Mouse (Mus musculus) ovary, postnatal 36 days (tissue): Measurements from ENCODE around the gene Tnfrsf19.

Experiments used
- DNase-seq: peaks from one replicate; pipeline ENCODE4 v3.0.0; 2022; ENCODE audit warnings: low spot score, mixed read lengths

The Tnfrsf19 gene

GRCm38 (mm10) chr14:61020968-61021367 lies 25.3 kb downstream of the Tnfrsf19 start:
- no peak for DNase-seq

GRCm38 (mm10) chr14:61019880-61020279 lies 26.4 kb downstream of the Tnfrsf19 start:
- DNase-seq: no peak

GRCm38 (mm10) chr14:61014544-61014943 lies 31.7 kb downstream of the Tnfrsf19 start:
- no peak for DNase-seq

- peak; percentile 79 for DNase-seq
Observed at GRCm38 (mm10) chr14:61012397-61012931, 33.8 kb downstream of the Tnfrsf19 start.

- DNase-seq: no peak
Observed at GRCm38 (mm10) chr14:61011621-61012174, 34.6 kb downstream of the Tnfrsf19 start.

GRCm38 (mm10) chr14:61005127-61005837 lies 41.0 kb downstream of the Tnfrsf19 start:
- no peak for DNase-seq

- no peak for DNase-seq
Observed at GRCm38 (mm10) chr14:61003676-61004075, 42.6 kb downstream of the Tnfrsf19 start.

GRCm38 (mm10) chr14:61000072-61000471 lies 46.2 kb downstream of the Tnfrsf19 start:
- DNase-seq: no peak

GRCm38 (mm10) chr14:60996556-60996955 lies 49.7 kb downstream of the Tnfrsf19 start:
- no peak for DNase-seq

GRCm38 (mm10) chr14:60993506-60993905 lies 52.8 kb downstream of the Tnfrsf19 start:
- no peak for DNase-seq

- DNase-seq: no peak
Observed at GRCm38 (mm10) chr14:60993092-60993491, 53.2 kb downstream of the Tnfrsf19 start.

GRCm38 (mm10) chr14:60992144-60992543 lies 54.1 kb downstream of the Tnfrsf19 start:
- DNase-seq: no peak

- no peak for DNase-seq
Observed at GRCm38 (mm10) chr14:60988228-60988627, 58.1 kb downstream of the Tnfrsf19 start.

GRCm38 (mm10) chr14:60986926-60987325 lies 59.4 kb downstream of the Tnfrsf19 start:
- DNase-seq: no peak

GRCm38 (mm10) chr14:60985077-60985476 lies 61.2 kb downstream of the Tnfrsf19 start:
- DNase-seq: no peak

- DNase-seq: no peak
Observed at GRCm38 (mm10) chr14:60984266-60984665, 62.0 kb downstream of the Tnfrsf19 start.

- DNase-seq: no peak
Observed at GRCm38 (mm10) chr14:60982126-60982525, 64.2 kb downstream of the Tnfrsf19 start.

- DNase-seq: no peak
Observed at GRCm38 (mm10) chr14:60980244-60980887, 65.9 kb downstream of the Tnfrsf19 start.

- DNase-seq: no peak
Observed at GRCm38 (mm10) chr14:60978129-60978528, 68.2 kb downstream of the Tnfrsf19 start.

GRCm38 (mm10) chr14:60976231-60976630 lies 70.1 kb downstream of the Tnfrsf19 start:
- no peak for DNase-seq

- no peak for DNase-seq
Observed at GRCm38 (mm10) chr14:60975736-60976135, 70.6 kb downstream of the Tnfrsf19 start.

GRCm38 (mm10) chr14:60970961-60971360 lies 75.3 kb downstream of the Tnfrsf19 start:
- no peak for DNase-seq

GRCm38 (mm10) chr14:60966061-60966460 lies 80.2 kb downstream of the Tnfrsf19 start:
- DNase-seq: no peak
